Mouse (Mus musculus): ENCODE results near the gene Fkbp2. TPM values are rescaled to one million over a fixed set of nuclear protein-coding genes. Genes with fewer than 3 reads are reported as not detected.
A peak's percentile ranks its signal among the peaks of the same experiment; 100 is the strongest.

The Fkbp2 gene
- polyA plus RNA-seq, 1 experiment from 2014 or later, result 93.0 TPM

DNA sequence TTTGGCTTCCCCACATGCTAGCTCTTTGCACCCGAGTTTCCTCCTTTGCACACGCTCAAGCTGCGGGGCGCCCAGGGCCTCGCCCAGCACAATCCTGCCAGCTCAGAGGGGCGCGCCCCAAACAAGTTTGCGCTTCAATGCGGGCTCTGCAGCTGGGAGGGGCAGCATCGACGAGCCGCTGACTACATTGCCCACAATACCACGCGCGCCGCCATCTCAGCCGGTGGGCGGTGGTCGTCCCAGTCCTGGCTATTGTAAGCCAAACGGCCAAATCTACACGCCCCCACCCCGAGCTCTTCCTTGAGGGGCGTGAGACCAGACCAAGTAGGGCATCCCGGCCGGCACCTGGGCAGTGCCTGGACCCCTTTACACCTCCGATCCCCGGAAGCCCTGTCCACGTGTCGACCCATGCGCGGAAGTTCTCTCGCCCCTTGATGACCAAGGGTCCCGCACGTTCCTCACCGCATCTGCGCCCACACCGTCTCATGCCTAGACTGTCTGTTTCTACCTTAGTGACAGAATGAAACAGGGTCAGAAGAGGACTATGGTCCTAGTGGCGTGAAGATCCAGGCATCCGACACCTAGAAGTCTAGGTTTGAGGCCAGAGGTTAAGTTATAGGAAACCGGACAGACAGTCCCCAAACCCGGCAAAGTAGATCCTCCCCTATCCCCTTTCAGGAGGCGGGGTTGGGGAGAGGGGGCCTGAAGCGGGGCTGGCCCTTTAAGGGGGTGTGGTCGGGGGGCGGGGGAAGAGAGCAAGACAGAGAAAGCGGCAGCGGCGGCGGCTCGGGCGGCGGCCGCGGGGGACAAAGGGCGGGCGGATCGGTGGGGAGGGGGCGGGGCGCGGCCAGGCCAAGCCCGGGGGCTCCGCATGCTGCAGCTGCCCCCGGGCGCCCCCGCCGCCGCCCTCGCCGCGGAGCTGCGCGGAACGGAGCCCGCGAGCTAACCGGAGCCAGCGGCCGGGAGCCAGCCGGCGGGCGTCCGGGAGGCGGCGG is 5.8 kb downstream of the Fkbp2 start, which contains the start of gene Ppp1r14b:
TSS of gene Ppp1r14b (plus strand) at position 758 of the 995 bp plus-strand sequence.
- peak within 1 kb of the TSS; percentile 76 for H3K4me2 ChIP-seq (replicated peaks)

DNA sequence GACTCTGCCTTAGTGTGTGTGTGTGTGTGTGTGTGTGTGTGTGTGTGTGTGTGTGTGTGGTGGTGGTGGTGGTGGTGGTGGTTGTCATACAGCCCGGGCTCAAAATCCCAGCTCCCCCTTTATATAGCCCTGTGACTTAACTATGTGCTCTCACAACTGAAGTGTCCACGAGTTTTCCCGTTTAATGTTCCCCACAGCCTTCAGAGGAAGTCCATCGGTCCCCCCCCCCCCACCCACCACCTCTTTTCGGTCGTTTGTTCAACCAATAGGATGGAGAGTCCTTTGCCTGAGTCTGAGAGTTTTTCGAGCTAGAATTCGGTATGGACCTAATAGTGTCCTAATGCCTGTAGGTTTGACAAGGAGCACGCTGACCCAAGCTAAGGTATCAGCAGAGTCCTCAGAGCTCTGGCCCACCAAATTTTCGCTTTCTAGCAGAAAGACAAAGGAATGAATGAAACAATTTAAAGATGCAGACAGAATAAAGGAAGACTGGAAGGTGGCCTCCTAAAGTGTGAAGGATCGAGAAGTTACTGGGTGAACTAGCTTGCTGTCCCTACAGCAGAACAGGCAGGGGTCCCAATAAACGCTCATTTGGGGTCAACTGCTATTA is 6.6 kb downstream of the Fkbp2 start:
- no peak for ATAC-seq (ENCODE audit: low FRiP score, low read depth)
- H3K4me1 ChIP-seq, result peaks cover 60% of the 10 kb centered on the region
- H3K4me3 ChIP-seq, result peak overlapping the region; percentile 67
- peaks cover 9% of the 10 kb centered on the region for H3K27me3 ChIP-seq (replicated peaks)
- H3K9ac ChIP-seq, result peak overlapping the region; percentile 89
- 30% methylated on average over 12 of the region's 12 CpGs for WGBS
- H3K27ac ChIP-seq, result no peak overlapping the region
- H3K36me3 ChIP-seq, result peaks cover 19% of the 10 kb centered on the region
- no peaks in the 10 kb centered on the region for H3K9me3 ChIP-seq
- peak overlapping the region; percentile 76 for H3K4me2 ChIP-seq (replicated peaks)

More for the DNA sequence above, 5.8 kb downstream of the Fkbp2 start, which contains the start of gene Ppp1r14b:
- peaks cover 3% of the 10 kb centered on the region; the same call in 1 of the 2 replicates for H3K27me3 ChIP-seq (replicated peaks)
- peaks cover 19% of the 10 kb centered on the region for H3K36me3 ChIP-seq
- H3K9me3 ChIP-seq, result no peaks in the 10 kb centered on the region
- WGBS, result under 1% methylated on average over 70 of the region's 84 CpGs
- ATAC-seq (ENCODE audit: low FRiP score, low read depth), result peak; percentile 61
- peak within 1 kb of the TSS; percentile 89 for H3K9ac ChIP-seq
- peaks cover 62% of the 10 kb centered on the region for H3K4me1 ChIP-seq
- peak within 1 kb of the TSS; percentile 84 for H3K27ac ChIP-seq
- peak within 1 kb of the TSS; percentile 67 for H3K4me3 ChIP-seq

DNA sequence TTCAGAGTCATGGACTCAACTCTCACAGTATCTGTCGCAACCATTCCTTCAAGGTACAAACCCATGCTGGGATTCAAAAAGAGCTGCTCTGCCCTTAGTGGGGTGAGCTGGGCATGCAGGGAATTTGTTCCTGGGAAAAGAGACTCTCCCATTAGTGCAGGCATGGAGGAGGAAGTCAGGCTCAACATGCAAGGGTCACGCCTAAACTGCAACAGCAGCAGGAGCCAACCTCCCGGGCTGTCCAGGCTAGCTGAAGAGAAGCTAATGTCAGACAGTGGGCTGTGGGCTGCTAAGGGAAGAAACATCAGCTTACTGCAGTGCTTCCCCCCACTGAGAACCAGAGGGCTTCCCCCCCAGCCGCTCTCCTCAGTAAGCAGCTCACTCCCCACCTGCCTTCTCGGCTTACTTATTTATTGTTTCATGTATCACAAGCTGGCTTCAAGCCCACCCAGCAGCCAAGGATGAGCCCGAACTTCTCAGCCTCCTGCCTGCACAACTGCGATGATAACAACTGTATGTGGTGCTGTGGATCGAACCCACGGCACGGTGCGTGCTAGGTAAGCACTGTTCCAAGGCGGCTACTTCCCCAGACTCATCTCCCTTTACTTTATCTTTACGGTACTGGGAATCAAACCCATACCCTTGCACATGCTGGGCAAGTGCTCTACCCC is 7.9 kb downstream of the Fkbp2 start:
- H3K36me3 ChIP-seq, result peaks cover 6% of the 10 kb centered on the region
- H3K4me1 ChIP-seq, result peaks cover 54% of the 10 kb centered on the region
- 86% methylated on average over 13 of the region's 13 CpGs for WGBS
- H3K9me3 ChIP-seq, result no peaks in the 10 kb centered on the region
- H3K27ac ChIP-seq, result no peak overlapping the region
- no peak overlapping the region for H3K4me2 ChIP-seq (replicated peaks)
- no peak overlapping the region for H3K9ac ChIP-seq
- H3K27me3 ChIP-seq (replicated peaks), result peaks cover 15% of the 10 kb centered on the region
- no peak overlapping the region for H3K4me3 ChIP-seq
- no peak for ATAC-seq (ENCODE audit: low FRiP score, low read depth)

DNA sequence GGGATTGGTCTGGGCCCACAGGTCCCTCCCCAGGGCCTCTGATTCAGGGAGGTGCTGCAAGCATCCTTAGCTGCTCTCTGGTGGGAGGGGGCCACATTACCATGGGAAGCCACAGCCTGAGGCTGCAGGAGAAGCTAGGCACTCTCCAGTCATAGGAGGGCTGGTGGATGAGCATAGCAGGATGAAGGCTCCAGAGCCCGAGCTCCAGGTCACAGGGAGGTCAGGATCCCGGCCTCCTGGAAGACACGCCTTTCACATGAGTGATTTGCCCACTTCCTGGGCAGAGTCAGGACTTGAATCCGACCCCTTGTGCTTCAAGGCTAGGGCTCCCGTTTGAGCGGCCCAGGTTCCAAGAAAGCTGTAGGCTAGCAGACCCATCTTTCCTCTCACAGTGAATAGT is 8.7 kb downstream of the Fkbp2 start:
- WGBS, result 22% methylated on average over 6 of the region's 6 CpGs
- Histone ChIP-seq H3K4me3 (no peak overlapping the region), H3K4me2 (replicated peaks) (0 out of 2 replicates have a peak overlapping the region, but pooled peaks have one; percentile 7), H3K9ac (0 out of 2 replicates have a peak overlapping the region, but pooled peaks have one; percentile 21), H3K27me3 (replicated peaks) (peaks cover 15% of the 10 kb centered on the region), H3K4me1 (peaks cover 48% of the 10 kb centered on the region), H3K36me3 (0 out of 2 replicates have a peak, but pooled peaks cover under 1% of the 10 kb centered on the region), H3K27ac (no peak overlapping the region), H3K9me3 (no peaks in the 10 kb centered on the region)
- no peak for ATAC-seq (ENCODE audit: low FRiP score, low read depth)

DNA sequence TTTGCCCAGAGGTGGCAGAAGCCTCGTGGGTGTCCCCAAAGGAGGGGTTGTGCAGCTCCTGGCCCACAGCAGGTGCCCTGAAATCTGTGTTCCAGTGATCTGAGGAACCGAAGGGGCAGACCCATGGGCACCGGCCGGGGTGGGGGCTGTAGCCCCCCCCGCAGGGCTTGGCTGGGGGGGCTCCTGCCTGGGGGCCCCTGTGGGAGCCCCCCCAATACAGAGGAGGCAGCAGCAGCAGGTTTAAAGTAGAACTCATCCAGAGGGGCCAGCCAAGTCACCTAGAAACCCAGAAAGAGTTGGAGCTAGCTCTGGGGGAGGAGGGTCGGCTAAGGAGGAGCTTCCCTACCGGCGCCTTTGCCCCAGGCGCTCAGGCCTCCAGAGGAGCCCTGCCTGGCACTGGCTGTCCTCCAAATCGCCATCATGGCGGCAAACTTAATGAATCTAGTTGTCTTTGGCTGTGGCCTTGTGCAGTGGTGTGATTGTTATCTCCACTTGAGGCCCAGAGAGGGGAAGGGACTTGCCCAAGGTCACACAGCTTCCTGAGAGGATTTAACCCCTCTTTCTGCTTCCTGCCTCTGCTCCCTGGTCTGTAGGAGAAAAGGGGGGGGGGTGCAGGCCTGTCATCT is 9.7 kb downstream of the Fkbp2 start:
- peak overlapping the region; percentile 62 for H3K4me2 ChIP-seq (replicated peaks)
- H3K27me3 ChIP-seq (replicated peaks), result peaks cover 15% of the 10 kb centered on the region
- H3K36me3 ChIP-seq, result no peaks in the 10 kb centered on the region
- no peak for ATAC-seq (ENCODE audit: low FRiP score, low read depth)
- no peak overlapping the region for H3K27ac ChIP-seq
- H3K4me3 ChIP-seq, result peak overlapping the region; percentile 48; the same call in 1 of the 2 replicates
- peaks cover 38% of the 10 kb centered on the region for H3K4me1 ChIP-seq
- H3K9ac ChIP-seq, result no peak overlapping the region
- H3K9me3 ChIP-seq, result no peaks in the 10 kb centered on the region
- WGBS, result 20% methylated on average over 11 of the region's 11 CpGs

DNA sequence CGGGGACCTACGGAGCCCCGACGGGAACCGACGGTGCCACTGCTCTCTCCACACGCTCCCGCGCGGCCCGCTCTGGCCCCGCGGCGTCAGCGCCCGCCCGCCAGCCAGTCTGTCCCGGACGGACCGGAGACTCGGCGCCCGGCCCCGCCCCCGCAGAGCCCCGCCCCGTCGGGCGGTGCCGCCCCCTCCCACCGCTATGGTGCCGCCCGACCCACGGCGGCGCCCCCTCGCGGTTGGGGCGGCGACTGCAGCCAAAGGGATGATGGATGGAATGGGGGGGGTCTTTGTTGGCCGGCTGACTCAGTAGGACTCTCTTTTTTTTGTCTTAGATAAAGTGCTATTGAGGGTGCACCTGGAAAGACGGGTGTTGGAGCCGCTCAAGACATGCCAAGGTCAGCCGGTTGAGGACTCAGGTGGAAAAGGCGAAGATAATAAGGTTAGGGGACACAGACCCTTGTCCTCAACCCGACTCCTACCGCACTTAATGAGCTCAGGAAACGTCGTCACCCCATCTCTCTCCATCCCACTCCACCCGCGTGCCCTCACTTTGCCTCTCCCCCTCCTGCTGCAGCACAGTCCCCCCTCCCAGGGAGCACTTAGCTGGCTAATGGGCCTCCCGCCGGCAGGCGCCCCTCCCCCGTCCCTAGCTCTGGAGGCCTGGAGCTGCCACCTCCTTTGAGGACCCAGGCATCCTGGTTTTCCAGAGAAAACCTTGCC is 10.5 kb downstream of the Fkbp2 start:
- H3K36me3 ChIP-seq, result peaks cover 2% of the 10 kb centered on the region
- H3K27ac ChIP-seq, result no peak overlapping the region
- no peak for ATAC-seq (ENCODE audit: low FRiP score, low read depth)
- peaks cover 38% of the 10 kb centered on the region for H3K4me1 ChIP-seq
- H3K9ac ChIP-seq, result peak overlapping the region; percentile 57
- H3K4me3 ChIP-seq, result peak overlapping the region; percentile 48
- H3K4me2 ChIP-seq (replicated peaks), result peak overlapping the region; percentile 62
- H3K9me3 ChIP-seq, result no peaks in the 10 kb centered on the region
- under 1% methylated on average over 50 of the region's 55 CpGs for WGBS
- peaks cover 15% of the 10 kb centered on the region for H3K27me3 ChIP-seq (replicated peaks)

DNA sequence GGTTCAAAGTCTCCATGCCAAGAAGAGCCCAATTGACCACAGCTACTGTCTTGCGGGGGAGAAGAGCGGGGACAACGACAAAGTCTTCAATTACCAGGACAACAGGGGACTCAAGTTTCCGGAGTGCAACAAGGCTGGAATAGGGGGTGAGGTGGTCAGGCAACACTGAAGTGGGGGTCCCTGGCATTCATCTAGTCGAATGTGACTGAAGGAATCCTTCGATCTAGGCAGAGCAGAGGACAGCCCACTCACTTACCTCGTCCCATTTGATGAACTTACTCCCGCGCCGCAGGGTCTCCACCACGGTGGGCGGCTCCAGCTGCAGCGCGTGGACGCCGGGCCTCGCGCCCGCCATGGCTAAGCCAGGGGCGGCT is 11.0 kb downstream of the Fkbp2 start:
- H3K4me3 ChIP-seq, result peak overlapping the region; percentile 48
- H3K9ac ChIP-seq, result peak overlapping the region; percentile 57
- H3K36me3 ChIP-seq, result peaks cover 7% of the 10 kb centered on the region
- peak overlapping the region; percentile 62 for H3K4me2 ChIP-seq (replicated peaks)
- H3K27ac ChIP-seq, result no peak overlapping the region
- peaks cover 38% of the 10 kb centered on the region for H3K4me1 ChIP-seq
- WGBS, result under 1% methylated on average over 20 of the region's 20 CpGs
- no peak for ATAC-seq (ENCODE audit: low FRiP score, low read depth)
- peaks cover 15% of the 10 kb centered on the region for H3K27me3 ChIP-seq (replicated peaks)
- H3K9me3 ChIP-seq, result no peaks in the 10 kb centered on the region

DNA sequence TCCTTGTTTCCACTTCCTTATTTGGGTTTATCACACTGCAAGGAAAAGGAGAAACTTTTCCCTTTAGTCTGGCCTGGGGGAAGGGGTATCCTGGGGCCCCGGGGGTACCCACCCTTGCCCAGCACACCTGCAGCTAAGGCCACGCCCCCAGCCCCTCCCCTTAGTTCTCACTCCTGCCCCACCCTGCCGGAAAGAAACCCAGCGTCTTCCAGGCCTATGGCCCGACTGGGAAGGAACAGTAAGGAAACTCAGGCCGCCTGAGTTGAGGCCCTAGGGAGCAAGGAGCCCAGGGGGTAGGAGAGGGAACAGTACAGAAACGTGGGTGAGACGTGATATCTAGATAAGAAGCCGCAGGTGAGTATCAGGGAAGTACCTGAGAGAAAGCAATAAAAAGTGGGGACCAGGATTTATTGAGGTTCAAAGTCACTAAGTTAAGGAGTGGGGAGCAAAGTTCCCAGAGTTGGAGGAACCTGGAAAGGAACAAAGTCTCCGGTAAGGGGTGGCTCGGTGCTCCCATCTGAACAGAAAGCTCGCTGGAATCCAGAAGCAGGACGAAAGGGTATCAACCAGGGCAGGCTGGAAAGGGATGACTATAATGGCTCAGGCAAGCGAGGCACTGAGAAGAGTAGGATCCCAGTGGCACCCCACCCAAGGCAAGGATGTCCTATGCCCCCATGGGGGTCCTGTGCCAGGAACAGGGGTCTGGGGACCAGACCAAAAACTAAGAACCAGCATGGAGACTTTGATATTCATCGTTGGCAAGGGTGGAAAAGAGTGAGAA is 11.6 kb downstream of the Fkbp2 start:
- Histone ChIP-seq H3K4me3 (peak overlapping the region; percentile 48), H3K36me3 (peaks cover 7% of the 10 kb centered on the region), H3K4me2 (replicated peaks) (peak overlapping the region; percentile 62), H3K27ac (no peak overlapping the region), H3K9me3 (no peaks in the 10 kb centered on the region), H3K9ac (peak overlapping the region; percentile 57; the same call in 1 of the 2 replicates), H3K27me3 (replicated peaks) (peaks cover 15% of the 10 kb centered on the region), H3K4me1 (peaks cover 33% of the 10 kb centered on the region)
- WGBS, result 15% methylated on average over 15 of the region's 15 CpGs
- no peak for ATAC-seq (ENCODE audit: low FRiP score, low read depth)

DNA sequence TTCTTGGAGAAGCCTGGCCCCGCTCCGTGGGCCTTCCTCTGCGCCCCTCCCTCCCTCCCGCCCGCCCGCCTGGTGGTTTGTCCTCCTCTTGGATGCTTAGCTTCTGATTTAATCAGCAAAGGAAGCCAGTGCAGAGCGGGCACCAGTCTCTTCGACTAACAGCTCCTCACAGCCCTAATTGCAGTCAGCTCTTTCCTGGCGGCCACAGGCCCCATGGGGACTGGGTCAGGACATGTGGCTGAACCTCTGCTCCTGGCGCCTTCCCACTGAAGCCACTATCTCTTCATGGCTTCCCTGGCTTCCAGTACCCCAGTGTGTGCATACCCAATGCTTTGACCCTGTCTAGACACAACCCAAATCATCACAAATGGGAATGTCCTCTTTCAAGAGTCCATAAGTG is 23.8 kb downstream of the Fkbp2 start:
- no peak for ATAC-seq (ENCODE audit: low FRiP score, low read depth)
- WGBS, result 78% methylated on average over 10 of the region's 10 CpGs
- H3K4me1 ChIP-seq, result peaks cover 14% of the 10 kb centered on the region
- H3K4me3 ChIP-seq, result no peak overlapping the region
- H3K36me3 ChIP-seq, result peaks cover 46% of the 10 kb centered on the region
- H3K9me3 ChIP-seq, result no peaks in the 10 kb centered on the region
- H3K9ac ChIP-seq, result no peak overlapping the region
- no peak overlapping the region for H3K27ac ChIP-seq
- H3K27me3 ChIP-seq (replicated peaks), result no peaks in the 10 kb centered on the region
- no peak overlapping the region for H3K4me2 ChIP-seq (replicated peaks)

DNA sequence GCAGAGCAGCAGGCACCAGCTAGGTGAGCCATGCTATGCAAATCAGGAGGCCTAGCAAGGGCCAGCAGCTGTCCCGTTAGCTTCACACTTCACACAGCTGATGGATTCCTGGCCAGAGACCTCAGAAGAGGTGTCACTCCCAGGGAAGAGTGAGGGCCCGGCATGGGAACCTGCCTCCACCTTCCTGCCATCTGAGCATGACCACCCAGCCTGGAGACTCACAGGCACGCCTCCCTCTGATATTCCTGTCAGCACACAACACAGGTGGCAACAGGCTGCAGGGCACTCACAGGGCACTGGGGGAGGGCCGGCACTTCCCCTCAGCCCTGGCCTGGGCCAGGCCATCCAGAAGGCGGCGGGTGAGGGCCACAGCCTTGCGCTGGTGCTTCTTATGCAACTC is 24.9 kb downstream of the Fkbp2 start:
- Histone ChIP-seq H3K9me3 (no peaks in the 10 kb centered on the region), H3K9ac (no peak overlapping the region), H3K27ac (no peak overlapping the region), H3K4me3 (no peak overlapping the region), H3K27me3 (replicated peaks) (no peaks in the 10 kb centered on the region), H3K4me2 (replicated peaks) (no peak overlapping the region), H3K36me3 (peaks cover 45% of the 10 kb centered on the region), H3K4me1 (peaks cover 16% of the 10 kb centered on the region)
- ATAC-seq (ENCODE audit: low FRiP score, low read depth), result no peak
- WGBS, result 92% methylated on average over 7 of the region's 7 CpGs
